Mouse (Mus musculus): Measurements from ENCODE around the gene Hnrnpa1.
"Not testable (repeated sequence)": the region's sequence is repeated elsewhere in the genome, so short reads cannot be mapped to it uniquely, and the experiment has no call there.

Hnrnpa1 gene

GRCm38 (mm10) chr15:103241071-103242018 is 1.1 kb downstream of the Hnrnpa1 start:
- not testable (repeated sequence) for DNase-seq (ENCODE audit: low spot score in 2 of 2)

DNA sequence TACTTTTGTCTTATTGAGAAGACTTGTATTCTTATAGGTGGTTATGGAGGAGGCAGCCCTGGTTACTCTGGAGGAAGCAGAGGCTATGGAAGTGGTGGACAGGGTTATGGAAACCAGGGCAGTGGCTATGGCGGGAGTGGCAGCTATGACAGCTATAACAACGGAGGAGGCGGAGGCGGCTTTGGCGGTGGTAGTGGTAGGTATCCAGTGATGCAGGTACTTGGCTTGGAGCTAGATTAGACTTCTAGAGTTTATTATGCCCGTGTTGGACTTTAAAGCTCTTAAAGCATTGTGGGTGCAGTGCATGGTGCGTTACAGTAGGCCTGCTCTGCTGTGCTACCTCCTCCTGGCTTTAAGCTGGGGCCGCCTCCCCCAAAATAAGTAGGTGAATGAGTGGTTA is 2.7 kb downstream of the Hnrnpa1 start:
- DNase-seq (ENCODE audit: low spot score in 2 of 2): no peak

GRCm38 (mm10) chr15:103245616-103246015 is 5.4 kb downstream of the Hnrnpa1 start:
- no peak for DNase-seq (ENCODE audit: low spot score in 2 of 2)

- no peak for DNase-seq (ENCODE audit: low spot score in 2 of 2)
These were observed 7.0 kb downstream of the Hnrnpa1 start for GRCm38 (mm10) chr15:103247078-103247781.

DNA sequence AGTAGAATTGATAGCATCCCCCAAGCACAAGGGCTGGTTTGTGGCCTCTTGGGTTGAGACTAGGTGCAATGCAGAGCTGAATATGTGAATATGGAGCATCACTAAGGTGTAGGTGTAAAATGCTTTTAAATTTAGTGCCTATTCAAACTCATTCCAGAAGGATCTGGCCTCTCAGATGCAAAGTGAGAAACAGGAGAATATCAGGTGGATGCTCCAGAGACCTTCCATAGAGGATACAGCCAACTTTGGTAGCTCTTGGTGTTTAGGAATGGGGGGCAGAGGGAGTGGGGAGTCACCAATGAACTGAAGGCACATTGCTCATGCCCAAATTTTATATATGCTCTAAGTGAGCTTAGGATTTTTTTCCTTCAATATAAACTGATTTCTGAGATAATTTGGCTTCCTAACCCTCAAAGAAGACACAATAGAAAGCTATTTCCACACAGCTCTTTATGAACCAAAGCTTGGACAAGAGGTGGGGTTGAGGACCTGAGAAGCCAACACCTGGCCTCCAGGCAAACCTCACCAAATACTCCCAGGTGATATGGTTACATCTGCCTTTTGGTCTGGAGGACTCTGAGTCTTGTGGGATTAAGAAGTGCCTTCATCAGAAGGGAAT is 7.7 kb downstream of the Hnrnpa1 start:
- no peak for DNase-seq (ENCODE audit: low spot score in 2 of 2)

GRCm38 (mm10) chr15:103248401-103249313 is 8.4 kb downstream of the Hnrnpa1 start:
- no peak for DNase-seq (ENCODE audit: low spot score in 2 of 2)

- DNase-seq (ENCODE audit: low spot score in 2 of 2): not testable (repeated sequence)
These were observed 9.3 kb downstream of the Hnrnpa1 start for GRCm38 (mm10) chr15:103249511-103249910.

DNA sequence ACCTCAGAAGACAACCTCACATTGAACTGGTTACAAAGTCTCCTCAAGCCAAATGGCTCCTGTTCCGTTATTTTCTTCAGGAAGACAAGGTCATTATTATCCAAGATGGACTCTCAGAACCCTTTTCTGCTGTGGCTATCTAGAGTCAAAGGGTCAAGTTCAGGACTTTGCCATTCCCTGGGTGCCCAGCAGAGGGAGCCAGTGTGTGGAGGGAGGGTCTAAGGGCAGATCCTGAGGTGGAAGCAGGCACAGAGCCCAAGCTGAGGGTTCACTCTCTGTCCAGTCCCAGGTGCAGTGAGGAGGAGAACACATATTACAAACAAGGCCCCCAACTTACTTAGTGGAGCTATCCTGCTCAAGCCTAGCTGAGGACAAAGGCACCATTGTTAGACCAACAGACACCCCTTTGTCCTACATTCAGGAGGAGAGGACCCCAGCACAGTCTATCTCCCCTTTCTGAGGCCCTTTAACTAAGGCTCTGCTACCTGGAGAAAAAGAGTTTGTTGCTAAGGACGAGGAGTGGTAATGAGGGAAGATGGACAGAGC is 10.0 kb downstream of the Hnrnpa1 start:
- DNase-seq (ENCODE audit: low spot score in 2 of 2): peak; percentile 55 to 73

- DNase-seq (ENCODE audit: low spot score in 2 of 2): no peak
These were observed 11.4 kb downstream of the Hnrnpa1 start for GRCm38 (mm10) chr15:103251595-103251994.

GRCm38 (mm10) chr15:103252660-103253059 is 12.4 kb downstream of the Hnrnpa1 start:
- no peak for DNase-seq (ENCODE audit: low spot score in 2 of 2)

- DNase-seq (ENCODE audit: low spot score in 2 of 2): no peak
These were observed 13.1 kb downstream of the Hnrnpa1 start for GRCm38 (mm10) chr15:103253352-103253751.

- peak in 1 of 2 experiments; percentile 35 for DNase-seq (ENCODE audit: low spot score in 2 of 2)
These were observed 14.9 kb downstream of the Hnrnpa1 start for GRCm38 (mm10) chr15:103255169-103255568.

DNA sequence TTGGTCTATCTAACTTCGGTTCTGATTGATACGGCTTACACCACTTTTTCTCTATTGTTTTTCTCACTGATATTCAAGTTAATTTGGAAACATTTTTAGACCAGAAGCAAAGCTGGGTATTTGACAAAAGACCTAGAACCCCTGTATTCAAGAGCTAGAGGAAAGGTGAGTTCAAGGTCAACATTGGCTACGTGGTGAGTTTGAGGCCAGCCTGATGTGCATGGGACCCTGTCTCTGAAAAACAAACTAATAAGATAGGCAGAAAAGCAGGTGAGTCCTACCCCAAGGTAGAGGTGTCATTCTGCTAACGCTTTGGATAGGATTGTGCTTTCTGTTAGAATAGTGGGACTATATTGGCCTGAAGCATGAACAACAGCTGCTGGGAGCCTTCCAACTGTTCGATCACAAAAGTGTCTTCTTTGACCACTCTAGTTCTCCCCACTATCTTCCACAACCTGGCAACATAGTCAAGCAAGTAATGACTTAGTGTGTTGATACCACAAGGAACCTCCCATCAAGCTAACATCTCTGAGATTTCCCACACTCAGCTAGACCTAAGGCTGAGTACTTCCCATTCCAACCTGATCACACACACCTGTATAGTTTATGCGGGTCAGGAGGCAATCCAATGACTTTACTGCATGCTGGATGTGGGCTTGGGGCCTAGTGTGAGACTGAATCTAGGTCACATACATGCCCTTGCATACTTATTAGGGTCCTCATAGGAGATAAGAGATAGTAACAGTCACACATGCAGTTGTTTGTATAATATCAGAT is 16.2 kb downstream of the Hnrnpa1 start:
- no peak for DNase-seq (ENCODE audit: low spot score in 2 of 2)

GRCm38 (mm10) chr15:103257790-103258728 is 17.8 kb downstream of the Hnrnpa1 start, which contains the start of gene Nfe2:
Gene Nfe2, minus strand, starts transcription at chr15:103258403.
- DNase-seq (ENCODE audit: low spot score in 2 of 2): peak; percentile 64 to 66

DNA sequence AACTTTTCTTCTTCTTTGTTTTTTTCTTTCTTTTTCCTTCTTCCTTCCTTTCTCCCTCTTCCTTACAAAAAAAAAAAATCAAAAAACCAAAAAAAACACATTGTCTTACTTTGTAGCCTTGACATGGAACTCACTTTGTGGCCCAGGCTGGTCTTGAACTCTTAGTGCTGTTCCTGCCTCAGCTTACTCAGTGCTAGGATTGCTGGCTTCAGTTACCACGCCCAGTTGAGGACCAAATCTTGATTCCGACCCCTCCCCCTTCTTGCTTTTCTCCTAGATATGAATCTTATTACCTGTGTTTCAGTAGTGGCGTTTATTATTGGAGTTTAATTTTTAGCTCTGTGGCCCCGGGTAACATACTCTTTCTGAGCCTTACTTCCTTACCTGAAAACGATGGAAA is 18.9 kb downstream of the Hnrnpa1 start:
- no peak for DNase-seq (ENCODE audit: low spot score in 2 of 2)

DNA sequence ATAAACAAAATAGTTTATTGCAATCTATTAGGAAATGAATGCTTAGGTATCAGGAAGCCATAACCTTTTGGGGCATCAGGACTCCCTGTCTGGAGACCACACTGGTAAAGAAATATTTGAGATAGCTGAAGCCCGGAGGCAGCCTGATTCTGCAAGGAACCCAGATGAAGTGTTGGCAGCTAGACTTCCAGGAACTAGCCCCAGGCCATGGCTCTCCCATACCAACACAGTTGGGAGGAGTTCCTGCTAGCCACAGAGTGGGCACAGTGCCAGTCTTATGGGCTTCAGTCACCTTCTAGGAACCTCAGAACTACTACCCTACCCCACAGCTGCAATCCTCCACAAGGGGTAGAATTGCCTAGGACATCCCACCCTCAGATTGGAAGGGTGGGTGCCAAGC is 19.8 kb downstream of the Hnrnpa1 start:
- no peak for DNase-seq (ENCODE audit: low spot score in 2 of 2)

GRCm38 (mm10) chr15:103264794-103265193 is 24.6 kb downstream of the Hnrnpa1 start:
- DNase-seq (ENCODE audit: low spot score in 2 of 2): no peak

GRCm38 (mm10) chr15:103268903-103269302 is 28.7 kb downstream of the Hnrnpa1 start:
- DNase-seq (ENCODE audit: low spot score in 2 of 2): no peak
